ENCODE assay signal across 9 mouse cellular contexts in the genomic region with DNA sequence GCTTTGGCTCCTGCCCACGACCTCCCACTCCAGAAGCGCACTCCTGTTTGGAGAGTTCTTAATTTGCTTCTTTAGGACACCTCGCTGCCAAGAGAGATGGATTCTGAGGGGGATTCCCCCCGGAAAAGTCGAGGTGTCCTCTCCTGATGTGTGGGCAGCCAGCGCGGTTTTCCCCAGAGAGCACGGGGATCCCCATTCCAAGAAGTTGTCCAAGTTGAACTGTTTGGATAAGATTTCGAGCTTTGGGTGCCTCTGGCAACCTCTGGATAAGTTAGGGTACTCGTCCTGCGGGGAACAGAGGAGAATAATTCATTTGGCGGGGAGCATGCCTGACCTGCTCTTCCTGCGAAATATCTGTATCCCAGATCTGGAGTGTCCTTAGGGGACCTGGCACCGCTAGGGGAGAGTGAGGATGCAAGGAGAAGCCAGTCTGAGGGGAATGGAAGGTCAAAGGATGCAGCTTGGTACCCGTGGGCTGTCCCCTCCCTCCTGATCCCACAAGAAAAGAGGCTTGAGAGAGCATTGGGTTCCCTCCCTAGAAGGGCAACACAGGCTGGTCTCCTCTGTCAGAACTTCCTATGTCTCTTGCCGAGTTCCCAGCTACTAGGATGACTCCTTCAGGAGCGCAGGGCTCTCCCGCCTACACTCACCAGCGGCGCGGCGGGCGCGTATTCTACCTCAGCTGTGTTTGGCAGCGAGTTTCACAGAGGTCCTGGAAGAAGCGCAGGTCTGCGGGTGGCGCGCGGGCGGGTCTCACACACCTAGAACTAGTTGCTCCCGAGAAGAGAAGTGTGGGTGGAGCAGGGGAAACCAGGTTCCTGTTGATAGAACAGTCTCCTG. TPM values are rescaled to one million over a fixed set of nuclear protein-coding genes. Genes with fewer than 3 reads are reported as not detected.
DNase-seq lines count a peak whose midpoint lies in the region; ATAC-seq lines count a peak whose summit lies in the region.
"Had no signal": no experiment of that assay in that cellular context is flagged by ENCODE, and none has a peak within 500 bp of the region (broad histone marks: within the 10 kb centered on the region; RNA-seq: fewer than 3 reads in every experiment).

No protein-coding gene starts in this region.

- H3K27ac ChIP-seq in kidney, embryonic 15.5 days: no peak overlapping the region
- no peak overlapping the region for H3K27ac ChIP-seq in forebrain, embryonic 13.5 days

- no peak for DNase-seq in kidney, adult 11 months
- peak; percentile 73 to 76 for DNase-seq in left cerebral cortex, postnatal 36 days (ENCODE audit: low spot score in 2 of 2)
- peak; percentile 61 for DNase-seq in right cerebral cortex, postnatal 14 days
- no peak for DNase-seq in spleen, postnatal 4 days (ENCODE audit: low spot score in 2 of 2)
- no peak for DNase-seq in ovary, postnatal 14 days (ENCODE audit: low spot score)
- no peak for DNase-seq in adrenal gland, adult 2 months

- no peak for ATAC-seq in kidney, embryonic 15.5 days (replicated peaks; ENCODE audit: low FRiP score)
- ATAC-seq in forebrain, embryonic 13.5 days: no peak

- H3K9ac ChIP-seq in kidney, embryonic 15.5 days: no peak overlapping the region
- peak overlapping the region; percentile 71 for H3K9ac ChIP-seq in forebrain, embryonic 13.5 days
- H3K9ac ChIP-seq: lung, embryonic 14.5 days had no signal

- intact Hi-C loops in left cerebral cortex, postnatal 36 days (cut with DNase I): loop anchor here (5.0 to 10.0 kb wide), 4 partner anchors 95 to 430 kb away; no protein-coding TSS in a partner anchor

- H3K27me3 ChIP-seq in kidney, embryonic 15.5 days: peaks cover 64% of the 10 kb centered on the region
- H3K27me3 ChIP-seq in forebrain, embryonic 13.5 days: peaks cover 29% of the 10 kb centered on the region

- WGBS in kidney, embryonic 15.5 days: 2% methylated on average over 32 of the region's 32 CpGs
- under 1% methylated on average over 32 of the region's 32 CpGs for WGBS in forebrain, embryonic 13.5 days

- peaks cover 17% of the 10 kb centered on the region for H3K4me1 ChIP-seq in kidney, embryonic 15.5 days
- H3K4me1 ChIP-seq in forebrain, embryonic 13.5 days: peaks cover 26% of the 10 kb centered on the region

- H3K4me2 ChIP-seq in kidney, embryonic 15.5 days: peak overlapping the region; percentile 88
- H3K4me2 ChIP-seq in forebrain, embryonic 13.5 days: peak overlapping the region; percentile 78

- peak overlapping the region; percentile 53 for H3K4me3 ChIP-seq in kidney, embryonic 15.5 days (replicated peaks)
- peak overlapping the region; percentile 59 for H3K4me3 ChIP-seq in forebrain, embryonic 13.5 days

- H3K36me3 ChIP-seq in kidney, embryonic 15.5 days: no peaks in the 10 kb centered on the region
- no peaks in the 10 kb centered on the region for H3K36me3 ChIP-seq in forebrain, embryonic 13.5 days (ENCODE audit: poor library complexity, severe bottlenecking)

- H3K9me3 ChIP-seq in kidney, embryonic 15.5 days (replicated peaks): no peaks in the 10 kb centered on the region
- no peaks in the 10 kb centered on the region for H3K9me3 ChIP-seq in forebrain, embryonic 13.5 days (replicated peaks)

RNA-seq across cellular contexts. Expression of a gene that starts 1.5 kb away (rescaled TPM):
- 1.6 and 1.9 TPM in 2 replicates for polyA plus RNA-seq in kidney, embryonic 15.5 days (2015; fragmentation: Nextera tagmentation; extraction: Ambion mirVana)
- polyA plus RNA-seq in forebrain, embryonic 13.5 days (2015; fragmentation: Nextera tagmentation; extraction: Ambion mirVana): 6.4 and 7.2 TPM in 2 replicates
- total RNA-seq in left cerebral cortex, postnatal 36 days (2021): 100 to 1,000 TPM; 265 to 318 TPM
- total RNA-seq in adrenal gland, adult 2 months (2021): 1 to 10 TPM; 4.1 to 5.6 TPM
- 0.77 and 0.96 TPM in 2 replicates for polyA plus RNA-seq in adrenal gland, adult 2 months (2012; rRNA removed)

Comparison
In these comparisons a context has a peak if more than half of its experiments do, and no peak if none do; other contexts are left out.
1. DNase-seq: peak in left cerebral cortex, postnatal 36 days (2 of 2) and right cerebral cortex, postnatal 14 days (single experiment); none in kidney, adult 11 months (single experiment), spleen, postnatal 4 days (0 of 2), ovary, postnatal 14 days (single experiment) and adrenal gland, adult 2 months (single experiment).